Mouse (Mus musculus): ENCODE data around the gene Sipa1l2. TPM values are rescaled to one million over a fixed set of nuclear protein-coding genes. Genes with fewer than 3 reads are reported as not detected.

Sipa1l2 gene
- 6.9 and 12.5 TPM in 2 replicates for polyA plus RNA-seq (2015; fragmentation: Nextera tagmentation; extraction: Ambion mirVana)

DNA sequence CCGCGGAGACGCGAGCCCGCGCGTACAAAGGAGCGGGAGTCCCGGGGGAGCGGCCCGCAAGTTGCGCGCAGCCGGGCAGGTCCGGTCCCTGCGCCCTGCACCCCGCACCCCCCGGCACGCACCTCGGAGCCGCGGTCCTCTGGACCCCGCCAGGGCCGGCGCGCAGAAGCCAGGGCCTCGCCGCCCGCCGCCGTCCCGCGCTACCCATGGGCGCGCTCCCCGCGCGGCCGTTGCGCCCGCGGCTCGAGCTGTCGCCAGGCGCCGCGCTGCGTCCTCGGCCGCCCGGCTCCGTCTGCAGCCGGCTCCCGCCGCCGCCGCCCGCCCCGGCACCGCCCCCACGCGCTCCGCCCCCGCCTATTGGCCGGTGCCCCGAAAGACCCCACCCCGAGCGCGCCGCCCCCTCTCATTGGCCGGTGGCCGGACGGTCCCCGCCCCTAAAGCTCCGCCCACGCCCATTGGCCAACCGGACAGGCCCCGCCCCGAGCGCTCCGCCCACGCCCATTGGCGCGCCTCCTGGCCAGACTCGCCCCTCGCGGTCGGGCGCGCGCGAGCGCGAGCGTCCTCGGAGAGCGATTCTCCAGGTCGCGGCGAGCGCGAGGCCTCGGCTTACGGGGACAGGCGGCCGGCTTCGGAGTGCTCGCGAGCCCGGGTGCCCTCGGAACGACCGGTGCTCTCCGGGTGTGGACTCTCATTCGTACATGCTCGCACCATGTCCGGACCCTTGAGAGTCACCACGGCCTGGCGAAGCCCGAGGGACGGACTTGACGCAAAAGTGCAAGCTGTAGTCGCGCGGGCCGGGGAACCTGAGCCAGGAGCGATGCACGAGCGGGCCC lies at the start of gene Sipa1l2:
Gene Sipa1l2 (minus strand): TSS at position 276 of the 833 bp plus-strand sequence.

Other genes with a start within 250 kb of the Sipa1l2 start
- gene Map10, start 100.0 kb upstream of the Sipa1l2 start, polyA plus RNA-seq (2015; fragmentation: Nextera tagmentation; extraction: Ambion mirVana) = 2.6 and 3.3 TPM in 2 replicates
- gene Ntpcr, start 160.2 kb upstream of the Sipa1l2 start, polyA plus RNA-seq (2015; fragmentation: Nextera tagmentation; extraction: Ambion mirVana) = 37.8 and 48.3 TPM in 2 replicates

All from adrenal gland, postnatal 0 days (tissue).